Mouse (Mus musculus) liver, embryonic 14.5 days (tissue): ENCODE measurements around the gene Scamp5.
A peak's percentile ranks its signal among the peaks of the same experiment; 100 is the strongest.

Experiments
- CTCF ChIP-seq: IDR thresholded peaks from 2 replicates; pipeline ENCODE4 v1.5.1; 2016; ENCODE audit warnings: antibody characterized with exemption, low read depth, control low read depth
- EP300 ChIP-seq: IDR thresholded peaks from 2 replicates; pipeline ENCODE4 v1.6.1; 2016; ENCODE audit warnings: antibody characterized with exemption, low read depth

- TF ChIP-seq CTCF (peak; percentile 37), EP300 (peak; percentile 95)
These were observed 37.8 kb upstream of the Scamp5 start for GRCm38 (mm10) chr9:57505700-57506099.
